Mouse (Mus musculus) heart, embryonic 14.5 days (tissue): ENCODE data around the gene F2rl2. TPM values are rescaled to one million over a fixed set of nuclear protein-coding genes. Genes with fewer than 3 reads are reported as not detected.

Experiments used
- ATAC-seq: fragments of 200-750 bp; cut with Nextera tagmentation; 2 replicates; pipeline ENCODE4 v1.8.0; 2017; ENCODE audit warnings: low read depth, moderate TSS enrichment; ENCODE audit not compliant: insufficient number of reproducible peaks, insufficient read depth, low FRiP score
- H3K27ac ChIP-seq, 2 experiments: fragments of 200-500 bp in 1 of 2; fragments of 300-500 bp in 1 of 2; sonication (generic) in 1 of 2; replicated peaks in 1 of 2; 2 replicates each; pipeline ENCODE4 v1.5.1; 2012 to 2014; ENCODE audit warnings: low read depth in 2 of 2, low read length in 2 of 2, control low read depth in 1 of 2, mild to moderate bottlenecking in 1 of 2, mixed read lengths in 1 of 2; ENCODE audit not compliant: control insufficient read depth in 1 of 2, insufficient read depth in 1 of 2
- H3K27me3 ChIP-seq: fragments of 300-500 bp; sonication (generic); 2 replicates; pipeline ENCODE4 v1.6.1; 2014; ENCODE audit warnings: mild to moderate bottlenecking, low read length, control low read depth; ENCODE audit not compliant: control insufficient read depth, insufficient read depth
- H3K36me3 ChIP-seq: fragments of 300-500 bp; sonication (generic); 2 replicates; pipeline ENCODE4 v1.6.1; 2014; ENCODE audit warnings: mild to moderate bottlenecking, control low read depth, low read length, mixed read lengths; ENCODE audit not compliant: control insufficient read depth, insufficient read depth
- H3K4me1 ChIP-seq, 2 experiments: fragments of 200-500 bp in 1 of 2; fragments of 300-500 bp in 1 of 2; sonication (generic) in 1 of 2; 2 replicates each; pipeline ENCODE4 v1.6.1; 2012 to 2014; ENCODE audit warnings: low read length in 2 of 2, control low read depth in 1 of 2, mixed read lengths in 1 of 2; ENCODE audit not compliant: control insufficient read depth in 2 of 2, insufficient read depth in 2 of 2
- H3K4me2 ChIP-seq: fragments of 300-500 bp; sonication (generic); 2 replicates; pipeline ENCODE4 v1.6.1; 2014; ENCODE audit warnings: mild to moderate bottlenecking, low read length
- H3K4me3 ChIP-seq, 2 experiments: fragments of 200-500 bp in 1 of 2; fragments of 300-500 bp in 1 of 2; sonication (generic) in 1 of 2; 2 replicates each; pipeline ENCODE4 v1.5.1; 2012 to 2014; ENCODE audit warnings: low read length in 2 of 2, mild to moderate bottlenecking in 2 of 2, control low read depth in 1 of 2, low read depth in 1 of 2, moderate library complexity in 1 of 2; ENCODE audit not compliant: control insufficient read depth in 1 of 2, insufficient read depth in 1 of 2
- H3K9ac ChIP-seq: fragments of 300-500 bp; sonication (generic); 2 replicates; pipeline ENCODE4 v1.6.1; 2014; ENCODE audit warnings: mild to moderate bottlenecking, low read length
- H3K9me3 ChIP-seq: fragments of 300-500 bp; sonication (generic); 2 replicates; pipeline ENCODE4 v1.6.1; 2016; ENCODE audit warnings: low read length, control low read depth; ENCODE audit not compliant: control insufficient read depth
- WGBS: fragments of 180-500 bp; shearing (Covaris S2); extraction: QIAGEN DNeasy Blood & Tissue Kit; methylation state at CpG from one replicate; pipeline ENCODE4 v1.1.7; 2014; 5-methylcytosine and 5-hydroxymethylcytosine counted together
- polyA plus RNA-seq: library from polyadenylated mRNA; unstranded; fragments of >200 nt; fragmentation: Nextera tagmentation; extraction: Ambion mirVana; gene quantifications from 2 replicates; pipeline ENCODE4 v1.2.1, GENCODE M21; 2014

The F2rl2 gene
- 0.35 and 0.54 TPM in 2 replicates for polyA plus RNA-seq

DNA sequence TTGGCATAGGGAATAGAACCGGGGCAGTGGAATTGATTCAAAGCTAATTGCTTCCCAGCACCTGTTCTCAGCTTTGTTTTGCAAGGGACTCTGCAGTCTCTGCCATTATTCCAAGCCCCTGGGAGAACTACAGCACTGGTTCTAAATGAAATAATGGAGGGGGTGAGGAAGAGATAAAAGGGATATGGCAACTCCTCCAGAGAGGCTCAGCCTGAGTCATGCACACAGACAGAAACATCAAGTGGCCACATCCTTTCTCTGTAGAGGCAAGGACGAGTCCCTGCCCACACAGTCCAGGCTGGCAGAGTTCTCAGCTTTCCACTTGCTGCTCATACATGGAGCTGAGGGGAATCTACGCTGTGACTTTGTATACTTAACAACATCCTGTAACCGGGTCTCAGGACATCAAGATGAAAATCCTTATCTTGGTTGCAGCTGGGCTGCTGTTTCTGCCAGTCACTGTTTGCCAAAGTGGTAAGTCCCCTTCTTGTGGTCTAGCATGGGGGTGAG is at the start of gene F2rl2:
Gene F2rl2 (plus strand): TSS at position 200 of the 510 bp plus-strand sequence.
- H3K27me3 ChIP-seq = no peaks in the 10 kb centered on the region
- peaks cover 2 to 4% of the 10 kb centered on the region in 2 experiments; a peak in 2 of 4 replicates for H3K4me1 ChIP-seq
- H3K36me3 ChIP-seq = no peaks in the 10 kb centered on the region
- H3K9ac ChIP-seq = no peak within 1 kb of the TSS
- H3K9me3 ChIP-seq = no peaks in the 10 kb centered on the region
- no peak within 1 kb of the TSS for H3K27ac ChIP-seq
- H3K4me3 ChIP-seq = no peak within 1 kb of the TSS
- no peak for ATAC-seq
- H3K4me2 ChIP-seq = no peak within 1 kb of the TSS
- 43% methylated on average over 4 of the region's 4 CpGs for WGBS

DNA sequence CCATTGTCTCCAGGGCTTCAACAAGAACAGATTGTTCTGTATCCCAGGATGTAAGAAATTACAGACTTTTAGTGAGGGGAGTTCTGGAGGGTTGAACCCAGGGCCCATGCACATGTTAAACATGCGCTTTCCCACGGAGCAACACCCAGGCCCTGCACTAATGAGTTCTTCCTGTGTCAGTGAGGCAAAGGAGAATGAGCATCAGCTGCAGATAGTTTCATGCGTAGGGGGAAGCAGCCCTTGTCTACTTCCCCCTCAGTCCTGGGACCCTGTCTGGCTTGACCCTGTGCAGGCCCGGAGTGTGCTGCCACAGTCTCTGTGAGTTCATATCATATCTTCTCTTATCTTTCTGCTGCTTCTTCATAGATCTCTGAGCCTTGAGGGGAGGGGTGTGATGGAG is 49.4 kb upstream of the F2rl2 start:
- H3K4me1 ChIP-seq = peaks cover 13 to 16% of the 10 kb centered on the region in 2 experiments
- peak overlapping the region in 1 of 2 experiments; percentile 55; a peak in 2 of 4 replicates for H3K27ac ChIP-seq
- no peak overlapping the region for H3K4me2 ChIP-seq
- no peak overlapping the region for H3K4me3 ChIP-seq
- no peak for ATAC-seq
- WGBS = 47% methylated on average over 4 of the region's 4 CpGs
- H3K9ac ChIP-seq = no peak overlapping the region
- H3K27me3 ChIP-seq = no peaks in the 10 kb centered on the region
- no peaks in the 10 kb centered on the region for H3K36me3 ChIP-seq
- H3K9me3 ChIP-seq = no peaks in the 10 kb centered on the region

GRCm38 (mm10) chr13:95649941-95650340 is 46.7 kb upstream of the F2rl2 start:
- peaks cover 2 to 9% of the 10 kb centered on the region in 2 experiments; a peak in 3 of 4 replicates for H3K4me1 ChIP-seq
- H3K9ac ChIP-seq = no peak overlapping the region
- ATAC-seq = no peak
- H3K27ac ChIP-seq = no peak overlapping the region
- no peaks in the 10 kb centered on the region for H3K36me3 ChIP-seq
- H3K9me3 ChIP-seq = no peaks in the 10 kb centered on the region
- no peaks in the 10 kb centered on the region for H3K27me3 ChIP-seq
- no peak overlapping the region for H3K4me3 ChIP-seq
- WGBS = 93% methylated on average over 3 of the region's 3 CpGs
- H3K4me2 ChIP-seq = no peak overlapping the region

GRCm38 (mm10) chr13:95651870-95652668 is 44.6 kb upstream of the F2rl2 start:
- Histone ChIP-seq H3K36me3 (no peaks in the 10 kb centered on the region), H3K4me2 (no peak overlapping the region), H3K27me3 (no peaks in the 10 kb centered on the region), H3K4me3 (no peak overlapping the region), H3K27ac (no peak overlapping the region), H3K4me1 (peaks cover 8 to 16% of the 10 kb centered on the region in 2 experiments), H3K9me3 (no peaks in the 10 kb centered on the region), H3K9ac (no peak overlapping the region)
- WGBS = 70% methylated on average over 7 of the region's 7 CpGs
- ATAC-seq = no peak

- Histone ChIP-seq H3K4me3 (no peak overlapping the region), H3K4me1 (peaks cover 9 to 15% of the 10 kb centered on the region in 2 experiments), H3K9me3 (no peaks in the 10 kb centered on the region), H3K36me3 (no peaks in the 10 kb centered on the region), H3K4me2 (no peak overlapping the region), H3K9ac (no peak overlapping the region), H3K27me3 (no peaks in the 10 kb centered on the region), H3K27ac (no peak overlapping the region)
- ATAC-seq = no peak
- 65% methylated on average over 4 of the region's 4 CpGs for WGBS
Measured at GRCm38 (mm10) chr13:95653696-95654095, 43.0 kb upstream of the F2rl2 start.

DNA sequence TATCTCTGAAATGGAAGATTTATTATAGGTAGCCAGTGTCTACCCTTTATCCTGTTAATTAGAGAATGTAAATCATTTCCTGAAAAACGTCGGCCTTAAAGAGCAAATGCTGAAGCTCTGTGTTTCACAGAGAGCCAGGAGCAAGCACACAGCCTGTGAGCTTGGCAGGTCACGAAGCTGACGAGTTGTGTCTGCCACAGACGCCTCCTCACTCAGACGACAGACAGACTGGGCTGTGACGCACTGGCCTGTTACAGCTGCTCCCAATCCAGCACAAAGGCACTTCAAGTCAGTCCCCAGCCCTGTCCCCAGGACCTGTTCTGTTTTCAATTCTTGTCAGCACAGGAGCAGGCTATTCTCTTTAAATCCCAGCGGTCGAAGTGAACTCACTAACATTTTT is 41.4 kb upstream of the F2rl2 start:
- Histone ChIP-seq H3K4me2 (peak overlapping the region; percentile 19; the same call in 1 of the 2 replicates), H3K4me3 (no peak overlapping the region), H3K27me3 (no peaks in the 10 kb centered on the region), H3K9ac (no peak overlapping the region), H3K4me1 (peaks cover 12 to 15% of the 10 kb centered on the region in 2 experiments), H3K9me3 (no peaks in the 10 kb centered on the region), H3K27ac (peak overlapping the region; percentile 35 to 45), H3K36me3 (no peaks in the 10 kb centered on the region)
- 10% methylated on average over 9 of the region's 9 CpGs for whole genome bisulfite sequencing
- peak; percentile 55; the same call in 1 of the 2 replicates for ATAC-seq

GRCm38 (mm10) chr13:95657171-95657570 is 39.5 kb upstream of the F2rl2 start:
- Histone ChIP-seq H3K27me3 (no peaks in the 10 kb centered on the region), H3K27ac (peak overlapping the region; percentile 50 to 63), H3K36me3 (peaks cover 4% of the 10 kb centered on the region; the same call in 1 of the 2 replicates), H3K9me3 (no peaks in the 10 kb centered on the region), H3K4me3 (no peak overlapping the region), H3K4me2 (no peak overlapping the region), H3K9ac (no peak overlapping the region), H3K4me1 (peaks cover 12 to 15% of the 10 kb centered on the region in 2 experiments)
- peak; percentile 40; the same call in 1 of the 2 replicates for ATAC-seq
- 28% methylated on average over 9 of the region's 9 CpGs for whole genome bisulfite sequencing
